Mouse (Mus musculus): Measurements from ENCODE around the gene Txnrd1. TPM values are rescaled to one million over a fixed set of nuclear protein-coding genes. Genes with fewer than 3 reads are reported as not detected.

The Txnrd1 gene
- polyA plus RNA-seq, 1 experiment from 2014 or later: 170 TPM

- no peak for DNase-seq (ENCODE audit: low spot score)
- Histone ChIP-seq H3K27me3 (ENCODE audit: control insufficient read depth, insufficient read depth, low read length) (no peaks in the 10 kb centered on the region), H3K36me3 (ENCODE audit: control insufficient read depth, insufficient read depth, low read length) (no peaks in the 10 kb centered on the region), H3K9ac (ENCODE audit: low read length) (no peak overlapping the region), H3K27ac (replicated peaks; ENCODE audit: low read depth, low read length) (no peak overlapping the region), H3K4me3 (ENCODE audit: low read depth, low read length) (no peak overlapping the region), H3K4me1 (ENCODE audit: control insufficient read depth, insufficient read depth, low read length) (0 out of 2 replicates have a peak, but pooled peaks cover 3% of the 10 kb centered on the region), H3K9me3 (ENCODE audit: control insufficient read depth, low read length) (no peaks in the 10 kb centered on the region), H3K4me2 (ENCODE audit: low read depth, severe bottlenecking) (no peak overlapping the region)
- WGBS: 88% methylated on average over 4 of the region's 4 CpGs
- no peak for ATAC-seq (ENCODE audit: insufficient number of reproducible peaks, low FRiP score, low TSS enrichment, low read depth)
Observed at GRCm38 (mm10) chr10:82797119-82797491, 36.6 kb upstream of the Txnrd1 start.

DNA sequence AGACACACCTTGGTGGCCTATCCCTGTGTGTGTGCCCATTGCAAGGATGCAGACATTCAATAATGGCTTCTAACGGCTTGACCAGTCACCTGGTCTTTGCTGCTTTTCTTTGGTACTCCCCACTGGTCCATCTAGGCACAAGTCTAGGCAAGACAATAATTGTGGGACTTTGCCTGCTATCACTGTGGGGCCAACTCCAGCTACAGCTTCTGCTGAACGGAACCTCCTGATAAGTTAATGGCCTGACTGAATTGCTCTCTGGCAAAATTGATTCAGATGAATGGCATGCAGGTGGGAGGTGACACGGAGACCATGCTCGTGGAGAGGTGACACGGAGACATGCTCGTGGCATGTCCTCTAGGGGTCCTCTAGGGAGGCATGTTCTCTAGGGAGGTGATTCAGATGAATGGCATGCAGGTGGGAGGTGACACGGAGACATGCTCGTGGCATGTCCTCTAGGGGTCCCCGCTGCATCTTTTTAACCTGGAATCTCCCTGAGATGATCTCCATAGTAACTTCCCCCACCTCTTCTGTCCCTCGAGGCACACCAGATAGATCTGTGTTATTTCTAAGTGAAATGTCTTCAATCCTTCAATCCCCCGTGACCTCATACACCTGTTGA is 35.3 kb upstream of the Txnrd1 start:
- 64% methylated on average over 11 of the region's 11 CpGs for WGBS
- no peak overlapping the region for H3K9ac ChIP-seq (ENCODE audit: low read length)

GRCm38 (mm10) chr10:82800094-82800493 is 33.7 kb upstream of the Txnrd1 start:
- no peak overlapping the region for H3K27ac ChIP-seq (replicated peaks; ENCODE audit: low read depth, low read length)
- H3K4me3 ChIP-seq (ENCODE audit: low read depth, low read length): no peak overlapping the region
- no peak overlapping the region for H3K9ac ChIP-seq (ENCODE audit: low read length)
- no peaks in the 10 kb centered on the region for H3K36me3 ChIP-seq (ENCODE audit: control insufficient read depth, insufficient read depth, low read length)
- no peaks in the 10 kb centered on the region for H3K9me3 ChIP-seq (ENCODE audit: control insufficient read depth, low read length)
- WGBS: 75% methylated on average over 5 of the region's 5 CpGs
- ATAC-seq (ENCODE audit: insufficient number of reproducible peaks, low FRiP score, low TSS enrichment, low read depth) (no peak), DNase-seq (ENCODE audit: low spot score) (no peak)
- 0 out of 2 replicates have a peak, but pooled peaks cover under 1% of the 10 kb centered on the region for H3K4me1 ChIP-seq (ENCODE audit: control insufficient read depth, insufficient read depth, low read length)
- no peaks in the 10 kb centered on the region for H3K27me3 ChIP-seq (ENCODE audit: control insufficient read depth, insufficient read depth, low read length)
- H3K4me2 ChIP-seq (ENCODE audit: low read depth, severe bottlenecking): no peak overlapping the region

More for the DNA sequence above, 35.3 kb upstream of the Txnrd1 start:
- Histone ChIP-seq H3K9me3 (ENCODE audit: control insufficient read depth, low read length) (no peaks in the 10 kb centered on the region), H3K36me3 (ENCODE audit: control insufficient read depth, insufficient read depth, low read length) (no peaks in the 10 kb centered on the region), H3K4me1 (ENCODE audit: control insufficient read depth, insufficient read depth, low read length) (0 out of 2 replicates have a peak, but pooled peaks cover 3% of the 10 kb centered on the region), H3K27me3 (ENCODE audit: control insufficient read depth, insufficient read depth, low read length) (no peaks in the 10 kb centered on the region), H3K4me3 (ENCODE audit: low read depth, low read length) (no peak overlapping the region), H3K4me2 (ENCODE audit: low read depth, severe bottlenecking) (no peak overlapping the region), H3K27ac (replicated peaks; ENCODE audit: low read depth, low read length) (no peak overlapping the region)
- no peak for ATAC-seq (ENCODE audit: insufficient number of reproducible peaks, low FRiP score, low TSS enrichment, low read depth)
- no peak for DNase-seq (ENCODE audit: low spot score)

- ATAC-seq (ENCODE audit: insufficient number of reproducible peaks, low FRiP score, low TSS enrichment, low read depth) (no peak), DNase-seq (ENCODE audit: low spot score) (no peak)
- Histone ChIP-seq H3K27me3 (ENCODE audit: control insufficient read depth, insufficient read depth, low read length) (no peaks in the 10 kb centered on the region), H3K4me2 (ENCODE audit: low read depth, severe bottlenecking) (no peak overlapping the region), H3K9me3 (ENCODE audit: control insufficient read depth, low read length) (no peaks in the 10 kb centered on the region), H3K4me3 (ENCODE audit: low read depth, low read length) (no peak overlapping the region), H3K36me3 (ENCODE audit: control insufficient read depth, insufficient read depth, low read length) (no peaks in the 10 kb centered on the region), H3K27ac (replicated peaks; ENCODE audit: low read depth, low read length) (no peak overlapping the region), H3K9ac (ENCODE audit: low read length) (no peak overlapping the region), H3K4me1 (ENCODE audit: control insufficient read depth, insufficient read depth, low read length) (no peaks in the 10 kb centered on the region)
- WGBS: 71% methylated on average over 3 of the region's 3 CpGs
Observed at GRCm38 (mm10) chr10:82804396-82804795, 29.4 kb upstream of the Txnrd1 start.

- Histone ChIP-seq H3K36me3 (ENCODE audit: control insufficient read depth, insufficient read depth, low read length) (no peaks in the 10 kb centered on the region), H3K27ac (replicated peaks; ENCODE audit: low read depth, low read length) (no peak overlapping the region), H3K4me3 (ENCODE audit: low read depth, low read length) (no peak overlapping the region), H3K9ac (ENCODE audit: low read length) (no peak overlapping the region), H3K4me1 (ENCODE audit: control insufficient read depth, insufficient read depth, low read length) (no peaks in the 10 kb centered on the region), H3K27me3 (ENCODE audit: control insufficient read depth, insufficient read depth, low read length) (no peaks in the 10 kb centered on the region), H3K4me2 (ENCODE audit: low read depth, severe bottlenecking) (no peak overlapping the region), H3K9me3 (ENCODE audit: control insufficient read depth, low read length) (no peaks in the 10 kb centered on the region)
- ATAC-seq (ENCODE audit: insufficient number of reproducible peaks, low FRiP score, low TSS enrichment, low read depth) (no peak), DNase-seq (ENCODE audit: low spot score) (no peak)
- 84% methylated on average over 6 of the region's 6 CpGs for WGBS
Observed at GRCm38 (mm10) chr10:82805111-82805510, 28.6 kb upstream of the Txnrd1 start.

- Histone ChIP-seq H3K4me1 (ENCODE audit: control insufficient read depth, insufficient read depth, low read length) (no peaks in the 10 kb centered on the region), H3K4me3 (ENCODE audit: low read depth, low read length) (no peak overlapping the region), H3K9me3 (ENCODE audit: control insufficient read depth, low read length) (no peaks in the 10 kb centered on the region), H3K27me3 (ENCODE audit: control insufficient read depth, insufficient read depth, low read length) (no peaks in the 10 kb centered on the region), H3K9ac (ENCODE audit: low read length) (no peak overlapping the region), H3K36me3 (ENCODE audit: control insufficient read depth, insufficient read depth, low read length) (no peaks in the 10 kb centered on the region), H3K4me2 (ENCODE audit: low read depth, severe bottlenecking) (no peak overlapping the region), H3K27ac (replicated peaks; ENCODE audit: low read depth, low read length) (no peak overlapping the region)
- DNase-seq (ENCODE audit: low spot score) (no peak), ATAC-seq (ENCODE audit: insufficient number of reproducible peaks, low FRiP score, low TSS enrichment, low read depth) (no peak)
- 86% methylated on average over 8 of the region's 8 CpGs for WGBS
Observed at GRCm38 (mm10) chr10:82806414-82806813, 27.3 kb upstream of the Txnrd1 start.

DNA sequence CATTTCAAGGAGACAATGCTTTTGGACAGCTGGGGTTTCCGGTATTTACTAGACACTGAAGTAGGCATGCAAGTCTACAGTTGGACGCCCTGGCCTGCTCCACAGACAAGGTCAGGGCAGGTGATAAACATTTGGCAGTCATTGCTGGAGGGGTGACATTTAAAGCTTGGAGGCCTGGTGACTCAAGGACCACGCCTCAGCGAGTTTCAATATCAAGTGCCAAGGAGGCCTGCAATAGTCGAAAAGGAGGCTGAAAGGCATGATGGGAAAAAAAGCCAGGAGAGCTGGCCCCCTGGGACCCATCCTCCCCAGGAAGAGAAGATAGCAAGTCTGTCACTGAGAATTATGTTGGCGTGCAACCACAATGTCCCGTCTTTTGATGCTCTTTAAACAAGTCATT is 26.5 kb upstream of the Txnrd1 start:
- no peaks in the 10 kb centered on the region for H3K27me3 ChIP-seq (ENCODE audit: control insufficient read depth, insufficient read depth, low read length)
- no peak for ATAC-seq (ENCODE audit: insufficient number of reproducible peaks, low FRiP score, low TSS enrichment, low read depth)
- H3K4me3 ChIP-seq (ENCODE audit: low read depth, low read length): no peak overlapping the region
- no peaks in the 10 kb centered on the region for H3K36me3 ChIP-seq (ENCODE audit: control insufficient read depth, insufficient read depth, low read length)
- WGBS: 86% methylated on average over 7 of the region's 7 CpGs
- no peaks in the 10 kb centered on the region for H3K4me1 ChIP-seq (ENCODE audit: control insufficient read depth, insufficient read depth, low read length)
- no peaks in the 10 kb centered on the region for H3K9me3 ChIP-seq (ENCODE audit: control insufficient read depth, low read length)
- no peak overlapping the region for H3K4me2 ChIP-seq (ENCODE audit: low read depth, severe bottlenecking)
- no peak overlapping the region for H3K27ac ChIP-seq (replicated peaks; ENCODE audit: low read depth, low read length)
- no peak overlapping the region for H3K9ac ChIP-seq (ENCODE audit: low read length)
- no peak for DNase-seq (ENCODE audit: low spot score)

DNA sequence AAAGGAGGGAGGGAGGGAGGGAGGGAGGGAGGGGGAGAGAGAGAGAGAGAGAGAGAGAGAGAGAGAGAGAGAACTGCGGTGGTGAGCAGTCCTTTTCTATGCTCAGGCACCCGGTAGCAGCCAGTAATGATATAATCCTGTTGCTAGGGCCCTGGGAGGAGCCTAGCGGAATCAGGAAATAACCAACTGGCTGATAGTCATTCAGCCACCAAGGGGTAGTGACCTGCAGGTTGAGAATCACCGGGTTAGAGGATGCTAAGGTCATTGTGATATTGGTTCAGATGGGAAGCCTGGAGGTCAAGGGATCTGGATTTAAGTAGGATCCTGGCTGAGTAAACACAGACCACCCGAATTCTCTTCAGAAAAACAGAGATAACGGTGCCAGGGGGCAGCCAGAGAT is 25.6 kb upstream of the Txnrd1 start:
- H3K27ac ChIP-seq (replicated peaks; ENCODE audit: low read depth, low read length): no peak overlapping the region
- H3K4me3 ChIP-seq (ENCODE audit: low read depth, low read length): no peak overlapping the region
- no peaks in the 10 kb centered on the region for H3K4me1 ChIP-seq (ENCODE audit: control insufficient read depth, insufficient read depth, low read length)
- H3K9me3 ChIP-seq (ENCODE audit: control insufficient read depth, low read length): no peaks in the 10 kb centered on the region
- H3K4me2 ChIP-seq (ENCODE audit: low read depth, severe bottlenecking): no peak overlapping the region
- whole genome bisulfite sequencing: 45% methylated on average over 6 of the region's 6 CpGs
- DNase-seq (ENCODE audit: low spot score) (no peak), ATAC-seq (ENCODE audit: insufficient number of reproducible peaks, low FRiP score, low TSS enrichment, low read depth) (no peak)
- H3K27me3 ChIP-seq (ENCODE audit: control insufficient read depth, insufficient read depth, low read length): no peaks in the 10 kb centered on the region
- no peaks in the 10 kb centered on the region for H3K36me3 ChIP-seq (ENCODE audit: control insufficient read depth, insufficient read depth, low read length)
- H3K9ac ChIP-seq (ENCODE audit: low read length): no peak overlapping the region

- ATAC-seq (ENCODE audit: insufficient number of reproducible peaks, low FRiP score, low TSS enrichment, low read depth): no peak
- Histone ChIP-seq H3K9ac (ENCODE audit: low read length) (no peak overlapping the region), H3K27me3 (ENCODE audit: control insufficient read depth, insufficient read depth, low read length) (no peaks in the 10 kb centered on the region), H3K4me3 (ENCODE audit: low read depth, low read length) (no peak overlapping the region), H3K27ac (replicated peaks; ENCODE audit: low read depth, low read length) (no peak overlapping the region), H3K4me1 (ENCODE audit: control insufficient read depth, insufficient read depth, low read length) (no peaks in the 10 kb centered on the region), H3K36me3 (ENCODE audit: control insufficient read depth, insufficient read depth, low read length) (no peaks in the 10 kb centered on the region), H3K9me3 (ENCODE audit: control insufficient read depth, low read length) (no peaks in the 10 kb centered on the region), H3K4me2 (ENCODE audit: low read depth, severe bottlenecking) (no peak overlapping the region)
- no peak for DNase-seq (ENCODE audit: low spot score)
- WGBS: 82% methylated on average over 8 of the region's 8 CpGs
Observed at GRCm38 (mm10) chr10:82808891-82809290, 24.9 kb upstream of the Txnrd1 start.
